Mouse (Mus musculus): ENCODE measurements around the gene Gon7.

Gene Gon7

GRCm38 (mm10) chr12:102705906-102706640 is 51.5 kb downstream of the Gon7 start:
- DNase-seq (ENCODE audit: low read depth, low spot score): no peak

GRCm38 (mm10) chr12:102705216-102705871 is 52.3 kb downstream of the Gon7 start:
- DNase-seq (ENCODE audit: low read depth, low spot score): peak; percentile 72

DNA sequence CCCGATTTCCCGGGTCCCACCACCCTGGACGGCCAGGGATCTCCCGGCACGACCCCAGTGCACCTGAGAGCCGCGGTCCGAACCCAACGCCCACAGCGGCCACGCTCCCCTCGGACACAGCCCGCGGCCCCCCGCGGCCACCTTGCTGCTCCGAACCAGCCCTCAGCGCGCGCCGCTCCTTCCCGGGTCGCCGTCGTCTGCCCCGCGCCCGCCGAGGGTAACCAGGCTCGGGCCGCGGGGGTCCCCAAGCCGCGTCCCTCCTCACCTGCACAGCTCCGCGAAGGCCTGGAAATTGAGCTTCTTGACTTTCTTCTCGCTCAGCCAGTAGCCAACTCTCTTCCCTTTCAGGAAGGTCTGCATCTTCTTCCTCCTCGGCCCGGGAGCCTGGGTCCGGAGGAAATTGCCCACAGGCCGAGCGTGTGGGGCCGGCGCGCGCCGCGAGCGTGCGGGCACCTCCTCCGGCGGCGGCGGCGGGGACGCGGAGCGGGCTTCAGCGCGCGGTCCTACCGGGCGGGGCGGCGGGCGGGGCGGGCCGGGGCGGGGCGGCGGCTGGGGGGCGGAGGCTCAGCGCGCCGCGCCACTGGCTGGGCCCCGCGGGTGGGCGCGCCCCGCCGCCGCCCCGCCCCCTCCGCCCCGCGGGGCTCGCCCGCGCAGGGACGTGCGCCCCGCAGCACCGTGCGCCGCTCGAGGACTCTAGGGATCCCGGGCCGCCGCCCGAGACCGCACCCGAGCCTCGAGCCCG is 53.0 kb downstream of the Gon7 start, which contains the start of gene Itpk1:
Gene Itpk1, minus strand, starts transcription at position 474 of the 742 bp plus-strand sequence.
- no peak for DNase-seq (ENCODE audit: low read depth, low spot score)

- no peak for DNase-seq (ENCODE audit: low read depth, low spot score)
Measured at GRCm38 (mm10) chr12:102703921-102704408, 53.6 kb downstream of the Gon7 start.

DNA sequence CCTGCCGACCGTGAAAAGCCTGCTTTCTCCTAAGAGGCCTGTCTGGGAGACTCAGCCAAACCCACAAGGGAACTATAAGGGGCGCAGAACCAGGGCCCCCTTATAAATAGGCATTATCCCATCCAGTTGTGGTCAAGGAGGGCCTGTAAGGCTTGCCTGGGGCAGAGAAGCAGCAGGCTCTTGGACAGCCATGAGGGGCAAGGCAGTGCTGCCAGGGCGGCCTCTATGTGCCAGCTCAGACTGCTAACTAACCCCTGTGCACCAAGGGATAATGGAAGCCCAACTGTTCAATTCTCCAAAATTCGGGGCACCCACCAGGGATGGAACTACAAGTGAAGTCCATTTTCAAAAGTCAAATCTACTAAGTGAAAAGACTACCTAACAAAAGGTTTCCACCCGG is 54.2 kb downstream of the Gon7 start:
- no peak for DNase-seq (ENCODE audit: low read depth, low spot score)
